Mouse (Mus musculus) midbrain, embryonic 12.5 days (tissue): ENCODE measurements around the gene Zfx. TPM values are rescaled to one million over a fixed set of nuclear protein-coding genes. Genes with fewer than 3 reads are reported as not detected.

ENCODE experiments used
- ATAC-seq: fragments of 200-750 bp; cut with Nextera tagmentation; 2 replicates; pipeline ENCODE4 v1.8.0; 2017; ENCODE audit warnings: low read depth, moderate TSS enrichment, moderate library complexity; ENCODE audit not compliant: low FRiP score
- H3K27ac ChIP-seq: fragments of 300-500 bp; sonication (generic); replicated peaks from 2 replicates; pipeline ENCODE4 v1.5.1; 2016; ENCODE audit warnings: mild to moderate bottlenecking
- H3K27me3 ChIP-seq: fragments of 300-500 bp; sonication (generic); 2 replicates; pipeline ENCODE4 v1.6.1; 2016; ENCODE audit warnings: mild to moderate bottlenecking
- H3K36me3 ChIP-seq: fragments of 300-500 bp; sonication (generic); 2 replicates; pipeline ENCODE4 v1.6.1; 2016
- H3K4me1 ChIP-seq: fragments of 300-500 bp; sonication (generic); 2 replicates; pipeline ENCODE4 v1.6.1; 2016
- H3K4me2 ChIP-seq: fragments of 300-500 bp; sonication (generic); replicated peaks from 2 replicates; pipeline ENCODE4 v1.6.1; 2016; ENCODE audit warnings: mild to moderate bottlenecking, moderate library complexity
- H3K4me3 ChIP-seq: fragments of 300-500 bp; sonication (generic); 2 replicates; pipeline ENCODE4 v1.5.1; 2016; ENCODE audit warnings: mild to moderate bottlenecking
- H3K9ac ChIP-seq: fragments of 300-500 bp; sonication (generic); replicated peaks from 2 replicates; pipeline ENCODE4 v1.6.1; 2016; ENCODE audit warnings: mild to moderate bottlenecking, moderate library complexity
- H3K9me3 ChIP-seq: fragments of 300-500 bp; sonication (generic); 2 replicates; pipeline ENCODE4 v1.6.1; 2016; ENCODE audit warnings: mild to moderate bottlenecking
- WGBS: fragments of 180-500 bp; shearing (Covaris S2); methylation state at CpG from one replicate; pipeline ENCODE4 v1.1.7; 2016; 5-methylcytosine and 5-hydroxymethylcytosine counted together
- polyA plus RNA-seq: library from polyadenylated mRNA; unstranded; fragments of >200 nt; fragmentation: Nextera tagmentation; extraction: Ambion mirVana; gene quantifications from 2 replicates; pipeline ENCODE4 v1.2.1, GENCODE M21; 2016

The Zfx gene
- 32.8 and 33.1 TPM in 2 replicates for polyA plus RNA-seq

GRCm38 (mm10) chrX:94123059-94123839, at the start of gene Zfx:
Gene Zfx (minus strand): TSS chrX:94123702.
- ATAC-seq, result peak; percentile 78
- peak within 1 kb of the TSS; percentile 51 for H3K4me2 ChIP-seq
- peaks cover 4% of the 10 kb centered on the region; the same call in 1 of the 2 replicates for H3K4me1 ChIP-seq
- peaks cover 63% of the 10 kb centered on the region for H3K27me3 ChIP-seq
- H3K9ac ChIP-seq, result peak within 1 kb of the TSS; percentile 88
- 33% methylated on average over 34 of the region's 82 CpGs for WGBS
- H3K36me3 ChIP-seq, result no peaks in the 10 kb centered on the region
- H3K27ac ChIP-seq, result peak within 1 kb of the TSS; percentile 99
- H3K9me3 ChIP-seq, result no peaks in the 10 kb centered on the region
- peak within 1 kb of the TSS; percentile 66 for H3K4me3 ChIP-seq

DNA sequence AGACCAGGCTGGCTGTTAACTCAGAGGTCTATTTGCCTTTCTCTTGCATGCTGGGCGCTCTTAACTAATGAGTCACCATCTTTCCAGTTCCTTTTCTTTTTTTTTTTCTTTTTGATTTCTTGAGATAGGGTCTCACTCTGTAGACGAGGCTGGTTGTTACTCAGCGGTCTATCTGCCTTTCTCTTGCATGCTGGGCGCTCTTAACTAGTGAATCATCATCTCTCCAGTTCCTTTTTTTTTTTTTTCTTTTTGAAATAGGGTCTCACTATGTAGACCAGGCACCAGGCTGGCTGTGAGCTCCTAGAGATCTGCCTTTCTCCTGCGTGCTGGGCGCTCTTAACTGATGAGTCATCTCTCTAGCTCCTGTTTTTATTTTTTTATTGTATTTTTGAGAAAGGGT, 45.8 kb upstream of the Zfx start:
- 84% methylated on average over 6 of the region's 6 CpGs for WGBS

DNA sequence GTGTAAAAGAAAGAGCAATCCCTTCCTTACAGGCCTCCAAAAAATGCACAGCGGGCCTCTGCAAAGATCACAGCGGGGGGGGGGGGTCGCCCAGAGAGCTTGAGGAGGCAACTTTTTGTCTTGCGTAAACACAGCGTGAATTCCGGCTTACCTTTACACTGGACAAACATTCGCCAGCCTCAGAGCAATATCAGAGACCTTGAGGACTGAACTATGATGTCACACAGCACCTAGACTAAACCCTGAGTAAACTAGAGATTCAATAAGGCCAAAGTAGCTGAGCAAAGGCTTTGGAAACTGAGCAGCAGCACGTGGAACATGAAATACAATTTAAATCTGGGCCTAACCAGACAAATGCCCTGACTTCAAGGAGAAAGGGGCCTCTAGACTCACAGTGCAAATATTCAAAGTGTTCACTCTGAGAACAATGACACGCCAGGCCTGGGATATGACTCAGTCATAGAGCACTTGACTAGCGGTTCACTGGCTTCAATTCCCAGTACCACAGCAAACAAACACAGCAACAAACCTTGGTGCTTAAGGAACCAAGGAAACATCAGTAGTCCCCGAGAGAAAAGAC, 28.8 kb upstream of the Zfx start:
- Histone ChIP-seq H3K36me3 (no peaks in the 10 kb centered on the region), H3K4me2 (no peak overlapping the region), H3K27me3 (peaks cover 71% of the 10 kb centered on the region), H3K4me1 (no peaks in the 10 kb centered on the region), H3K27ac (no peak overlapping the region), H3K9ac (no peak overlapping the region), H3K9me3 (no peaks in the 10 kb centered on the region), H3K4me3 (no peak overlapping the region)
- 30% methylated on average over 11 of the region's 11 CpGs for WGBS
- no peak for ATAC-seq

More for the DNA sequence above, 45.8 kb upstream of the Zfx start:
- Histone ChIP-seq H3K4me1 (no peaks in the 10 kb centered on the region), H3K36me3 (no peaks in the 10 kb centered on the region), H3K27ac (no peak overlapping the region), H3K27me3 (peaks cover 68% of the 10 kb centered on the region), H3K4me2 (no peak overlapping the region), H3K4me3 (no peak overlapping the region), H3K9me3 (no peaks in the 10 kb centered on the region), H3K9ac (no peak overlapping the region)
- no peak for ATAC-seq

GRCm38 (mm10) chrX:94150471-94150870, 27.0 kb upstream of the Zfx start:
- Histone ChIP-seq H3K4me2 (no peak overlapping the region), H3K27me3 (peaks cover 75% of the 10 kb centered on the region), H3K9me3 (no peaks in the 10 kb centered on the region), H3K27ac (no peak overlapping the region), H3K9ac (no peak overlapping the region), H3K4me3 (no peak overlapping the region), H3K4me1 (no peaks in the 10 kb centered on the region), H3K36me3 (no peaks in the 10 kb centered on the region)
- no peak for ATAC-seq
- 76% methylated on average over 19 of the region's 19 CpGs for WGBS

GRCm38 (mm10) chrX:94142004-94142771, 18.7 kb upstream of the Zfx start:
- no peaks in the 10 kb centered on the region for H3K36me3 ChIP-seq
- H3K4me3 ChIP-seq, result no peak overlapping the region
- H3K9ac ChIP-seq, result no peak overlapping the region
- no peak overlapping the region for H3K27ac ChIP-seq
- no peak overlapping the region for H3K4me2 ChIP-seq
- ATAC-seq, result no peak
- H3K27me3 ChIP-seq, result peaks cover 64% of the 10 kb centered on the region
- 80% methylated on average over 7 of the region's 7 CpGs for WGBS
- H3K9me3 ChIP-seq, result no peaks in the 10 kb centered on the region
- H3K4me1 ChIP-seq, result no peaks in the 10 kb centered on the region

DNA sequence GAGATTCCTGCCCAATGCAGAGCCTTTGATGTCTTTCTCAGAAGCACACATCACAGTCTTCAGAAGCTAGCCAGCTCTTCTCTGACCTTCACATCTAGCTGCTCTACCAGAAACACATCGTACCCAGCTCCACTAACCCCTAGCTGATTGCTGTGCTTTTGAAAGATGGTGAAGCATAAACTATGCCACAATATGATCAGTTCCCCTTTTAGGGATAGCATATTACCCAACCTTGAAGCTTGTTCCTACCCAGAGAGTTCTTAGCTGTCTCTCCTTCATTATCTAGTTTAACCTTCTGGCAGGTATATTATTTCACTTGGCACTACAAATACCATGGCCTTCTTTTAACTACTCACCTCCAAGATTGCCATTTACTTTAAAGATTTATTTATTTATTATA, 16.6 kb upstream of the Zfx start:
- H3K27ac ChIP-seq, result no peak overlapping the region
- no peaks in the 10 kb centered on the region for H3K9me3 ChIP-seq
- H3K4me2 ChIP-seq, result no peak overlapping the region
- no peak for ATAC-seq
- H3K9ac ChIP-seq, result no peak overlapping the region
- no peak overlapping the region for H3K4me3 ChIP-seq
- peaks cover 58% of the 10 kb centered on the region for H3K27me3 ChIP-seq
- H3K36me3 ChIP-seq, result no peaks in the 10 kb centered on the region
- no peaks in the 10 kb centered on the region for H3K4me1 ChIP-seq
- 93% methylated on average over 1 of the region's 1 CpGs for WGBS

DNA sequence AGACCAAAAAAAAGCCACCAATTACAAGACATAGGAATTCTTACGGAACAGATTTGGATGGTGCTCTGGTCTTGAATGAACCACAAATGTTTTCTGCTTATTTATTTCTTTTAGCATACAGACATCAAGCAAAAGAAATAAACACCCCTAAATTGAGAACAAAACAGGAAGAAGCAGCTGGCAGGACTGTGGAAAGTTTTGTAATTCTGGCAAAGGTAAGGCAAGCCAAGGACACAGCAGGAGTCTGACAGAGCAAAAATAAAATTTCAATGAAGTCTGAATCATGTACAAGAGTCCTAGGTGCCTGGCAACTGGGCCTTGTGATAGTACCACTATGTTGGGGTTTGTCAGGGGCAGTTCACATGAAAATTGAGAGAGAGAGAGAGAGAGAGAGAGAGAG, 14.8 kb upstream of the Zfx start:
- no peaks in the 10 kb centered on the region for H3K4me1 ChIP-seq
- H3K9me3 ChIP-seq, result no peaks in the 10 kb centered on the region
- no peak for ATAC-seq
- peaks cover 65% of the 10 kb centered on the region for H3K27me3 ChIP-seq
- H3K4me3 ChIP-seq, result no peak overlapping the region
- no peak overlapping the region for H3K4me2 ChIP-seq
- no peaks in the 10 kb centered on the region for H3K36me3 ChIP-seq
- 90% methylated on average over 1 of the region's 1 CpGs for WGBS
- no peak overlapping the region for H3K27ac ChIP-seq
- no peak overlapping the region for H3K9ac ChIP-seq

GRCm38 (mm10) chrX:94135084-94135483, 11.6 kb upstream of the Zfx start:
- H3K36me3 ChIP-seq, result no peaks in the 10 kb centered on the region
- no peaks in the 10 kb centered on the region for H3K4me1 ChIP-seq
- WGBS, result 67% methylated on average over 4 of the region's 4 CpGs
- peaks cover 77% of the 10 kb centered on the region for H3K27me3 ChIP-seq
- no peak overlapping the region for H3K4me2 ChIP-seq
- ATAC-seq, result no peak
- H3K27ac ChIP-seq, result no peak overlapping the region
- no peak overlapping the region for H3K9ac ChIP-seq
- no peak overlapping the region for H3K4me3 ChIP-seq
- H3K9me3 ChIP-seq, result no peaks in the 10 kb centered on the region

DNA sequence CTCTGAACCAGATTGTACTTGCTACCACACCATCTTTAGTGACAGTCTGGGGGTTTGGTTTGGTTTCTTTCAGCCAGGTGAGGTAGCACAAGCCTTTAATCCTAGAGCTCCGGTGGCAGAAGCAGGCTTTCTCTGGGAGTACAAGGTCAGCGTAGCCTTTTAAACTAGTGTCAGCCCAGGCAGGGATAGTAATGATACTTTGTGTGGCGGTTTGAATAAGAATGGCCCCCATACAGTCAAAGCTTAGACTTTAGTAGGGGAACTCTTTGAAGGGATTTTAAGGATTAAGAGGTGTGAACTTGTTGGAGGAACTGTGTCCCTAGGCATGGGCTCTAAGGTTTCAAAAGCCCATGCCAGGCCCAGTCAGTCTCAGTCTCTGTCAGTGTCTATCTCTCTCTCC, 10.0 kb upstream of the Zfx start:
- Histone ChIP-seq H3K4me2 (no peak overlapping the region), H3K4me3 (no peak overlapping the region), H3K27me3 (peaks cover 74% of the 10 kb centered on the region), H3K4me1 (no peaks in the 10 kb centered on the region), H3K36me3 (no peaks in the 10 kb centered on the region), H3K27ac (no peak overlapping the region), H3K9me3 (no peaks in the 10 kb centered on the region), H3K9ac (no peak overlapping the region)
- WGBS, result 42% methylated on average over 3 of the region's 3 CpGs
- ATAC-seq, result no peak

DNA sequence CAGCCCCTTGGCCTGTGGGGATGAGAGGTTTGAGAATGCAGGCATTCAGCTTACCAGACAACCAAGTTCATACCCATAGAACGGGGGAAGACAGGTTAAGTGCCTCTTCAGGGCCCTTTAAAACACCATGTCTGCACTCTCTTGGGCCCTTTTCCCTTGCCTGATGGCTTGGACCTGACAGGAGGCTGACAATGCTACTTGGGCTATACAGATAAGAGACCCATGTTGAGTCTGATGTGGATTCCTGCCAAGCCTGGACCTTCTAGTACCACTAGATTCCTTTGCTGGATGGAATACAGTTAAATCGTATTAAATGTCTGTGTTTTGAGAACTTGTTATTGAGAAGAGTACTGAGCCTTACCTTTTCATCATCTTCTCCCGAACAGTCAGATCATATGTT, 8.7 kb upstream of the Zfx start:
- no peak overlapping the region for H3K27ac ChIP-seq
- 70% methylated on average over 3 of the region's 3 CpGs for WGBS
- H3K27me3 ChIP-seq, result peaks cover 77% of the 10 kb centered on the region
- H3K4me2 ChIP-seq, result no peak overlapping the region
- no peaks in the 10 kb centered on the region for H3K4me1 ChIP-seq
- ATAC-seq, result no peak
- H3K9me3 ChIP-seq, result no peaks in the 10 kb centered on the region
- no peaks in the 10 kb centered on the region for H3K36me3 ChIP-seq
- no peak overlapping the region for H3K9ac ChIP-seq
- no peak overlapping the region for H3K4me3 ChIP-seq

- Histone ChIP-seq H3K9me3 (no peaks in the 10 kb centered on the region), H3K4me1 (no peaks in the 10 kb centered on the region), H3K4me3 (no peak overlapping the region), H3K36me3 (no peaks in the 10 kb centered on the region), H3K27me3 (peaks cover 84% of the 10 kb centered on the region), H3K4me2 (no peak overlapping the region), H3K27ac (no peak overlapping the region), H3K9ac (no peak overlapping the region)
- 73% methylated on average over 4 of the region's 4 CpGs for WGBS
- ATAC-seq, result no peak
Observed at GRCm38 (mm10) chrX:94129712-94130111, 6.2 kb upstream of the Zfx start.

GRCm38 (mm10) chrX:94125950-94126349, 2.4 kb upstream of the Zfx start:
- H3K9me3 ChIP-seq, result no peaks in the 10 kb centered on the region
- no peak overlapping the region for H3K4me2 ChIP-seq
- H3K4me3 ChIP-seq, result no peak overlapping the region
- H3K9ac ChIP-seq, result no peak overlapping the region
- H3K4me1 ChIP-seq, result no peaks in the 10 kb centered on the region
- no peak for ATAC-seq
- H3K27me3 ChIP-seq, result peaks cover 74% of the 10 kb centered on the region
- no peaks in the 10 kb centered on the region for H3K36me3 ChIP-seq
- H3K27ac ChIP-seq, result no peak overlapping the region
- WGBS, result 82% methylated on average over 2 of the region's 2 CpGs
